Mouse (Mus musculus): Measurements from ENCODE around the gene Dock9. TPM values are rescaled to one million over a fixed set of nuclear protein-coding genes. Genes with fewer than 3 reads are reported as not detected.

Gene Dock9
- total RNA-seq, 1 experiment from 2014 or later = 16.8 TPM

GRCm38 (mm10) chr14:121719638-121720601 lies 77.7 kb downstream of the Dock9 start:
- peak in 1 of 2 experiments; percentile 40; a peak in 1 of 4 replicates for ATAC-seq (replicated peaks in 1 of 2; ENCODE audit: insufficient read depth in 1 of 2, low FRiP score in 2 of 2, low TSS enrichment in 1 of 2, low read depth in 1 of 2, poor library complexity in 2 of 2, severe bottlenecking in 2 of 2)

GRCm38 (mm10) chr14:121714799-121715198 lies 82.8 kb downstream of the Dock9 start:
- peak in 1 of 2 experiments; percentile 23; a peak in 1 of 4 replicates for ATAC-seq (replicated peaks in 1 of 2; ENCODE audit: insufficient read depth in 1 of 2, low FRiP score in 2 of 2, low TSS enrichment in 1 of 2, low read depth in 1 of 2, poor library complexity in 2 of 2, severe bottlenecking in 2 of 2)

GRCm38 (mm10) chr14:121714268-121714667 lies 83.4 kb downstream of the Dock9 start:
- no peak for ATAC-seq (replicated peaks in 1 of 2; ENCODE audit: insufficient read depth in 1 of 2, low FRiP score in 2 of 2, low TSS enrichment in 1 of 2, low read depth in 1 of 2, poor library complexity in 2 of 2, severe bottlenecking in 2 of 2)

- ATAC-seq (replicated peaks in 1 of 2; ENCODE audit: insufficient read depth in 1 of 2, low FRiP score in 2 of 2, low TSS enrichment in 1 of 2, low read depth in 1 of 2, poor library complexity in 2 of 2, severe bottlenecking in 2 of 2) = no peak
Measured at GRCm38 (mm10) chr14:121713830-121714197, 83.8 kb downstream of the Dock9 start.

GRCm38 (mm10) chr14:121713166-121713829 lies 84.3 kb downstream of the Dock9 start:
- no peak for ATAC-seq (replicated peaks in 1 of 2; ENCODE audit: insufficient read depth in 1 of 2, low FRiP score in 2 of 2, low TSS enrichment in 1 of 2, low read depth in 1 of 2, poor library complexity in 2 of 2, severe bottlenecking in 2 of 2)

- ATAC-seq (replicated peaks in 1 of 2; ENCODE audit: insufficient read depth in 1 of 2, low FRiP score in 2 of 2, low TSS enrichment in 1 of 2, low read depth in 1 of 2, poor library complexity in 2 of 2, severe bottlenecking in 2 of 2) = 0 out of 4 replicates have a peak, but pooled peaks of 1 of the 2 experiments have one; percentile 7
Measured at GRCm38 (mm10) chr14:121711089-121711826, 86.4 kb downstream of the Dock9 start.

GRCm38 (mm10) chr14:121710130-121710529 lies 87.5 kb downstream of the Dock9 start:
- no peak for ATAC-seq (replicated peaks in 1 of 2; ENCODE audit: insufficient read depth in 1 of 2, low FRiP score in 2 of 2, low TSS enrichment in 1 of 2, low read depth in 1 of 2, poor library complexity in 2 of 2, severe bottlenecking in 2 of 2)

GRCm38 (mm10) chr14:121708244-121708643 lies 89.4 kb downstream of the Dock9 start:
- no peak for ATAC-seq (replicated peaks in 1 of 2; ENCODE audit: insufficient read depth in 1 of 2, low FRiP score in 2 of 2, low TSS enrichment in 1 of 2, low read depth in 1 of 2, poor library complexity in 2 of 2, severe bottlenecking in 2 of 2)

- ATAC-seq (replicated peaks in 1 of 2; ENCODE audit: insufficient read depth in 1 of 2, low FRiP score in 2 of 2, low TSS enrichment in 1 of 2, low read depth in 1 of 2, poor library complexity in 2 of 2, severe bottlenecking in 2 of 2) = no peak
Measured at GRCm38 (mm10) chr14:121706482-121706901, 91.1 kb downstream of the Dock9 start.

- ATAC-seq (replicated peaks in 1 of 2; ENCODE audit: insufficient read depth in 1 of 2, low FRiP score in 2 of 2, low TSS enrichment in 1 of 2, low read depth in 1 of 2, poor library complexity in 2 of 2, severe bottlenecking in 2 of 2) = no peak
Measured at GRCm38 (mm10) chr14:121705644-121706043, 92.0 kb downstream of the Dock9 start.

GRCm38 (mm10) chr14:121702534-121702933 lies 95.1 kb downstream of the Dock9 start:
- ATAC-seq (replicated peaks in 1 of 2; ENCODE audit: insufficient read depth in 1 of 2, low FRiP score in 2 of 2, low TSS enrichment in 1 of 2, low read depth in 1 of 2, poor library complexity in 2 of 2, severe bottlenecking in 2 of 2) = peak; percentile 44 to 68; a peak in 3 of 4 replicates

- ATAC-seq (replicated peaks in 1 of 2; ENCODE audit: insufficient read depth in 1 of 2, low FRiP score in 2 of 2, low TSS enrichment in 1 of 2, low read depth in 1 of 2, poor library complexity in 2 of 2, severe bottlenecking in 2 of 2) = no peak
Measured at GRCm38 (mm10) chr14:121700013-121700412, 97.6 kb downstream of the Dock9 start.

- no peak for ATAC-seq (replicated peaks in 1 of 2; ENCODE audit: insufficient read depth in 1 of 2, low FRiP score in 2 of 2, low TSS enrichment in 1 of 2, low read depth in 1 of 2, poor library complexity in 2 of 2, severe bottlenecking in 2 of 2)
Measured at GRCm38 (mm10) chr14:121698620-121698950, 99.1 kb downstream of the Dock9 start.

- ATAC-seq (replicated peaks in 1 of 2; ENCODE audit: insufficient read depth in 1 of 2, low FRiP score in 2 of 2, low TSS enrichment in 1 of 2, low read depth in 1 of 2, poor library complexity in 2 of 2, severe bottlenecking in 2 of 2) = peak; percentile 18 to 30; a peak in 2 of 4 replicates
Measured at GRCm38 (mm10) chr14:121697709-121698619, 99.7 kb downstream of the Dock9 start.

- peak in 1 of 2 experiments; percentile 11; a peak in 2 of 4 replicates for ATAC-seq (replicated peaks in 1 of 2; ENCODE audit: insufficient read depth in 1 of 2, low FRiP score in 2 of 2, low TSS enrichment in 1 of 2, low read depth in 1 of 2, poor library complexity in 2 of 2, severe bottlenecking in 2 of 2)
Measured at GRCm38 (mm10) chr14:121697143-121697680, 100.4 kb downstream of the Dock9 start.

- ATAC-seq (replicated peaks in 1 of 2; ENCODE audit: insufficient read depth in 1 of 2, low FRiP score in 2 of 2, low TSS enrichment in 1 of 2, low read depth in 1 of 2, poor library complexity in 2 of 2, severe bottlenecking in 2 of 2) = 0 out of 4 replicates have a peak, but pooled peaks of 1 of the 2 experiments have one; percentile 7
Measured at GRCm38 (mm10) chr14:121696429-121697118, 101.1 kb downstream of the Dock9 start.
